Mouse (Mus musculus) lung, embryonic 14.5 days (tissue): ENCODE measurements at regions not wholly inside any gene's neighbourhood (a gene's known extent, or its start where the extent isn't known, plus 50 kb on each side); places are given as distances from the start of the nearest gene placed in this dataset.

Experiments used
- ATAC-seq: fragments of 200-750 bp; cut with Nextera tagmentation; 2 replicates; pipeline ENCODE4 v1.8.0; 2017; ENCODE audit warnings: mild to moderate bottlenecking, moderate TSS enrichment, moderate library complexity; ENCODE audit not compliant: insufficient read depth
- DNase-seq: peaks from one replicate; pipeline ENCODE4 v3.0.0-alpha.2; 2015
- H3K27ac ChIP-seq: fragments of 300-500 bp; sonication (generic); 2 replicates; pipeline ENCODE4 v1.5.1; 2014; ENCODE audit warnings: low read depth, mild to moderate bottlenecking, moderate library complexity
- H3K27me3 ChIP-seq: fragments of 300-500 bp; sonication (generic); 2 replicates; pipeline ENCODE4 v1.6.1; 2014; ENCODE audit warnings: low read length, control low read depth; ENCODE audit not compliant: insufficient read depth
- H3K36me3 ChIP-seq: fragments of 300-500 bp; sonication (generic); 2 replicates; pipeline ENCODE4 v1.6.1; 2014; ENCODE audit warnings: control low read depth; ENCODE audit not compliant: insufficient read depth
- H3K4me1 ChIP-seq: fragments of 300-500 bp; sonication (generic); 2 replicates; pipeline ENCODE4 v1.6.1; 2014; ENCODE audit warnings: antibody characterized with exemption, control low read depth; ENCODE audit not compliant: insufficient read depth
- H3K4me2 ChIP-seq: fragments of 300-500 bp; sonication (generic); 2 replicates; pipeline ENCODE4 v1.6.1; 2014; ENCODE audit warnings: mild to moderate bottlenecking
- H3K4me3 ChIP-seq: fragments of 300-500 bp; sonication (generic); 2 replicates; pipeline ENCODE4 v1.5.1; 2014; ENCODE audit warnings: low read depth, low read length
- H3K9ac ChIP-seq: fragments of 300-500 bp; sonication (generic); 2 replicates; pipeline ENCODE4 v1.6.1; 2014
- H3K9me3 ChIP-seq: fragments of 300-500 bp; sonication (generic); 2 replicates; pipeline ENCODE4 v1.6.1; 2016; ENCODE audit warnings: low read depth, low read length, control low read depth
- CTCF ChIP-seq: IDR thresholded peaks from 2 replicates; pipeline ENCODE4 v1.5.1; 2016; ENCODE audit warnings: antibody characterized with exemption, low read depth
- WGBS: fragments of 180-500 bp; shearing (Covaris S2); extraction: QIAGEN DNeasy Blood & Tissue Kit; methylation state at CpG from one replicate; pipeline ENCODE4 v1.1.7; 2014; 5-methylcytosine and 5-hydroxymethylcytosine counted together

- no peaks in the 10 kb centered on the region for H3K9me3 ChIP-seq
- whole genome bisulfite sequencing: 20% methylated on average over 7 of the region's 7 CpGs
- H3K4me2 ChIP-seq: no peak overlapping the region
- no peaks in the 10 kb centered on the region for H3K36me3 ChIP-seq
- H3K27ac ChIP-seq: no peak overlapping the region
- ATAC-seq (peak; percentile 96), DNase-seq (peak; percentile 93)
- peaks cover 3% of the 10 kb centered on the region; the same call in 1 of the 2 replicates for H3K27me3 ChIP-seq
- no peak overlapping the region for H3K4me3 ChIP-seq
- H3K9ac ChIP-seq: no peak overlapping the region
- TF ChIP-seq CTCF: no peak
- H3K4me1 ChIP-seq: peaks cover 8% of the 10 kb centered on the region
Measured at GRCm38 (mm10) chr12:77638266-77638665, 400.3 kb downstream of the Fut8 start.

DNA sequence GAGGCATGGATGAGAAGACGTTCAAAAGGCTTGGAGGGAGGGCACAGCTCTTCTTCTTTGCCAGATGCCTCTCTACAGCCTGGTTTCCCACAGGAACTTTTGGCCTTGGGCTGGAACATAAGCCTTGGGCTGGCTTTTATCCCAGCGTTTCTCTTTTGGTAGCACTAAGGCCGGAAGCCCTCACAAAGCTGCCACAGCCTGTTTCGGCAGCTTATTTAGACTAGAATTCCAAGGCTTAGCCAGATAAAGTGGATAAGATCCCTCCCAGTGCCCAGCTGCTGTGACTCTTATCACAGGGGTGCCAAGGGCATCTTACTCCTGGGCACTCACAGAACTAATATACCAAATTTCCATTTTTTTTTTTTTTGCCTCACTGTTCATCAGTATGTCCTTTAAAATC is 404.4 kb downstream of the Fut8 start:
- no peak overlapping the region for H3K27ac ChIP-seq
- no peak overlapping the region for H3K4me2 ChIP-seq
- H3K27me3 ChIP-seq: no peaks in the 10 kb centered on the region
- no peak overlapping the region for H3K4me3 ChIP-seq
- WGBS: 45% methylated on average over 4 of the region's 4 CpGs
- no peak for TF ChIP-seq CTCF
- DNase-seq: peak; percentile 42
- no peak overlapping the region for H3K9ac ChIP-seq
- H3K4me1 ChIP-seq: peaks cover 8% of the 10 kb centered on the region
- H3K36me3 ChIP-seq: no peaks in the 10 kb centered on the region
- no peaks in the 10 kb centered on the region for H3K9me3 ChIP-seq
- no peak for ATAC-seq

DNA sequence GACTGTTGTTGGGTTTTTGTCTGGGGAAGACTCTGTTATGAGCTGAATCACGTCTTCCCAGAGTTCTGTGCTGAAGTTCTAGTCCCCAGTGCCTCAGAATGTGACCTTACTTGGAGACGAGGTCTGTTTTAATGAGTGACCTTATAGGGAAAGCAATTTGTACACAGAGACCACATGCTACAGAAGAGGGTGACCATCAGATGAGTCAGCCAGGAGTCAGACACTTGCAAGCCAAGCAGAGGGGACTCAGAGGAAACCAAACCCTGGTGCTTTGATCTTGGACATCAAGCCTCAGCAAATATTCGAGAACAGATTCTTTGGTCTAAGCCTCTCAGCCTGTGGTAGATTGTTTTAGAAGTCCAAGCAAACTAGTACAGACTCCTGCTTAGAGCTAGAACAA is 409.9 kb downstream of the Fut8 start:
- Histone ChIP-seq H3K4me2 (no peak overlapping the region), H3K4me3 (no peak overlapping the region), H3K27me3 (no peaks in the 10 kb centered on the region), H3K36me3 (no peaks in the 10 kb centered on the region), H3K9me3 (no peaks in the 10 kb centered on the region), H3K27ac (no peak overlapping the region), H3K9ac (no peak overlapping the region), H3K4me1 (no peaks in the 10 kb centered on the region)
- TF ChIP-seq CTCF: no peak
- ATAC-seq: no peak
- WGBS: 49% methylated on average over 3 of the region's 3 CpGs
- no peak for DNase-seq

DNA sequence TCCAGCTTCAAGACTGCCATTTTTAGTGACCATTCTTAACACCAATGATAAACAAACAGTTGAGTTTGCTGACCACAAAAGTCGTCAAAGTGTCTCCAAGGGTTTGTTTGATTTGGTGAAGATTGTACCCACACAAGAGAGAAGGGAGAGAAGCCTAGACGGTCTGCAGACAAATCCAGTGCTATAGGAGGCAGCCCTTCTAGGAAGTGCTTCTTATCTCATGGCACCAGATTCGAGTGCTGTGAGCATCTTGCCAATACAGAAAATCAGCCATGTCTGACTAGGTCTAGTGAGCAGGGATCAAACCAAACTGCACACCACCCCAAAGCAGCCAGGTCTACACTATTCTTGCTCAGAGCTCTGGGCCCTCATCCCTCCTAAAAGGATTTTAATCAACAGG is 416.4 kb downstream of the Fut8 start:
- 38% methylated on average over 3 of the region's 3 CpGs for WGBS
- Histone ChIP-seq H3K4me1 (no peaks in the 10 kb centered on the region), H3K4me3 (no peak overlapping the region), H3K4me2 (no peak overlapping the region), H3K9me3 (no peaks in the 10 kb centered on the region), H3K27ac (no peak overlapping the region), H3K27me3 (no peaks in the 10 kb centered on the region), H3K36me3 (no peaks in the 10 kb centered on the region), H3K9ac (no peak overlapping the region)
- no peak for TF ChIP-seq CTCF
- no peak for DNase-seq
- no peak for ATAC-seq

DNA sequence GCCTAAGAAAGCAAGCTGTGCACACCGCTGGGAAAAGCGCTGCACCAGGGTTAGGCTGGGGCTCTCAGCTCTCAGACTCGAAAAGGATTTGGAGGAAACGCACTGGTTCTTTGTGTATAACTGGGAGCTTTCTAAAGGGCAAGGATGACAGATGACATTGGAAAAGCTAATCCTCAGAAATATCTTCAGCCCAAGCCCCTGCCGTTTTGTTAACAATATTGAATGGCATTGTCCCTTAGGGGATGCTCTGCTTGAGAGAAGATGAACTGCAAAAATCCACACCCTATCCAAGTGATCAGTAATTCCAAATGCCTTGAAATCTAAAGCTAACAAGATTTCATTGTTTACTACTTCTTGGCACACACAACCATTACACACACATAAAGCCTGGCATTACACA is 419.1 kb downstream of the Fut8 start:
- no peak overlapping the region for H3K4me3 ChIP-seq
- DNase-seq (no peak), ATAC-seq (no peak)
- no peaks in the 10 kb centered on the region for H3K9me3 ChIP-seq
- no peak for TF ChIP-seq CTCF
- no peak overlapping the region for H3K4me2 ChIP-seq
- H3K9ac ChIP-seq: no peak overlapping the region
- no peaks in the 10 kb centered on the region for H3K27me3 ChIP-seq
- no peak overlapping the region for H3K27ac ChIP-seq
- H3K4me1 ChIP-seq: no peaks in the 10 kb centered on the region
- H3K36me3 ChIP-seq: no peaks in the 10 kb centered on the region
- 66% methylated on average over 5 of the region's 5 CpGs for WGBS

DNA sequence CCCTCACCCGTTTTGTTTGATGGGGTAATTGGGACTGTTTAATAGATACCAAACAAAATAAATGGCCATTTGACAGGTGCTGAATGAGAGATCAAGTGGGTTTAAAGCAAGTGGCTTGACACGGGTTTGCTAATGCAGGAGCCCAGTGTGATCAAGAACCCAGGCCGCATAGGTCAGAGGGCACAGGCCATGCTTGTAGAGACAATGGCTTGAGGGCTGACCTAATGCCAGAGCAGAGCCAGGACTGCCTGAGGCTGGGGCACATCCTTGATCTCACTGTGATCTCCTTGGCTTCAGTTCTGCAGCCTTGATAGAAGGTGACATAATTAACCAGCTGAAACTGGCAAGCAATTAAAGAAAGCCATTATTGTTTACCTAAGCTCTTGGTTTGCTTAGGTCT is 420.0 kb downstream of the Fut8 start:
- WGBS: 41% methylated on average over 3 of the region's 3 CpGs

GRCm38 (mm10) chr12:77663180-77663579 is 425.3 kb downstream of the Fut8 start:
- Histone ChIP-seq H3K4me3 (no peak overlapping the region), H3K9ac (no peak overlapping the region), H3K27ac (no peak overlapping the region), H3K36me3 (no peaks in the 10 kb centered on the region), H3K4me2 (no peak overlapping the region), H3K27me3 (no peaks in the 10 kb centered on the region; the same call in 1 of the 2 replicates), H3K9me3 (no peaks in the 10 kb centered on the region), H3K4me1 (no peaks in the 10 kb centered on the region)
- DNase-seq (peak; percentile 6), ATAC-seq (no peak)
- WGBS: 56% methylated on average over 3 of the region's 3 CpGs
- no peak for TF ChIP-seq CTCF

More for the DNA sequence above, 420.0 kb downstream of the Fut8 start:
- ATAC-seq: no peak
- no peak overlapping the region for H3K4me2 ChIP-seq
- no peak overlapping the region for H3K27ac ChIP-seq
- DNase-seq: no peak
- H3K9ac ChIP-seq: no peak overlapping the region
- no peaks in the 10 kb centered on the region for H3K9me3 ChIP-seq
- TF ChIP-seq CTCF: no peak
- no peaks in the 10 kb centered on the region for H3K27me3 ChIP-seq
- H3K36me3 ChIP-seq: no peaks in the 10 kb centered on the region
- H3K4me3 ChIP-seq: no peak overlapping the region
- no peaks in the 10 kb centered on the region for H3K4me1 ChIP-seq
